Mouse (Mus musculus) stomach, postnatal 0 days (tissue): ENCODE results near the gene Sema3f.

ENCODE experiments used
- CTCF ChIP-seq: IDR thresholded peaks from 2 replicates; pipeline ENCODE4 v1.5.1; 2016; ENCODE audit warnings: antibody characterized with exemption, low read depth, mild to moderate bottlenecking, moderate library complexity
- EP300 ChIP-seq: optimal IDR thresholded peaks from 2 replicates; pipeline ENCODE3; 2016; ENCODE audit warnings: antibody characterized with exemption

DNA sequence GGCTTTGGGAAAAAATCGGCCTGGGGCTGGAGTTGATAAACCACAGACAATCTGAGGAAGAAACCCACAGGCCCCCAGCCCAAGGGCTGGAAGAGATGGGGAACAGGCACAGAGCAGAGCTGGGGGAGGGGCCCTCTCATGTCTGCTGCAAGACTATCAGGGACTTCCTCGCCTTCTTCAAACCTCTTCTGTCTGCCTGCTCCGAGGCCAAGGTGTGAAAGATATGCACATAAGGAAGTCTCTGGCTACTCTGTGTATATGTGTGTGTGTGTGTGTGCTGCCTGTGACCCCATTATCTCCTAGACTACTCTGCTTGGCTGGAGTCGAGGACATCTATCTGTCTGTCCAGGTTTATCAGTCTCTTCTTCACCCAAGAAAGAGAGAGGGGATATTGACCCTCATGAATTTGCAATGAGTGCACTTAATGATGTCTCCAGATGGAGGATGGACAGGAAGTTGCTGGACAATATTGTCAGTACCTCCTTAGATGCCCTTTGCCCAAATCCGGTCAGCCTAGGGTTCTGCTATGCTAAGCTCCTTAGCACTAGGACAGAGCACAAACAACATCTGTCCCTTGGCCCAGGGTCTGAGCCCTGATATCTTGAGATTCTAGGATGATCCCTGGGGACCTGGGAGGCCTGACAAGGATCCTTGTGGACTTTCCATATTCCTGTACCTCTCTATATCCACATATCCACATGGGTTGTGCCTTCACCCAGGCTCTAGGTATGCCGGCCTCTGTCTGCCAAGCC lies 18.8 kb upstream of the Sema3f start:
- TF ChIP-seq EP300, result no peak
- TF ChIP-seq CTCF, result no peak
